ENCODE assay signal across 17 mouse cellular contexts in genomic region chr1:156005906-156006305, GRCm38 (mm10). TPM values are rescaled to one million over a fixed set of nuclear protein-coding genes. Genes with fewer than 3 reads are reported as not detected.
DNase-seq lines count a peak whose midpoint lies in the region; ATAC-seq lines count a peak whose summit lies in the region.
"Had no signal": no experiment of that assay in that cellular context is flagged by ENCODE, and none has a peak within 500 bp of the region (broad histone marks: within the 10 kb centered on the region; RNA-seq: fewer than 3 reads in every experiment).

No protein-coding gene starts in this region.

- H3K27ac ChIP-seq in midbrain, embryonic 11.5 days (ENCODE audit: low read depth, low read length), result no peak overlapping the region
- H3K27ac ChIP-seq in midbrain, embryonic 14.5 days (replicated peaks; ENCODE audit: low read depth, low read length), result no peak overlapping the region
- H3K27ac ChIP-seq: embryonic facial prominence, embryonic 10.5 days; embryonic facial prominence, embryonic 12.5 days; forebrain, embryonic 13.5 days; forebrain, embryonic 15.5 days had no signal

- no peak overlapping the region for H3K9ac ChIP-seq in midbrain, embryonic 11.5 days (ENCODE audit: low read length)
- no peak overlapping the region for H3K9ac ChIP-seq in midbrain, embryonic 14.5 days (replicated peaks; ENCODE audit: low read length)
- H3K9ac ChIP-seq: embryonic facial prominence, embryonic 12.5 days; forebrain, embryonic 13.5 days; forebrain, embryonic 15.5 days; forebrain, postnatal 0 days had no signal

- H3K36me3 ChIP-seq in midbrain, embryonic 11.5 days (ENCODE audit: control insufficient read depth, insufficient read depth, low read length), result peaks cover 10% of the 10 kb centered on the region
- peaks cover 32% of the 10 kb centered on the region for H3K36me3 ChIP-seq in midbrain, embryonic 14.5 days (ENCODE audit: control insufficient read depth, insufficient read depth, low read length)

- H3K27me3 ChIP-seq in midbrain, embryonic 11.5 days (ENCODE audit: control insufficient read depth, insufficient read depth, low read length), result no peaks in the 10 kb centered on the region
- H3K27me3 ChIP-seq in midbrain, embryonic 14.5 days (ENCODE audit: control insufficient read depth, insufficient read depth, low read length), result no peaks in the 10 kb centered on the region
- H3K27me3 ChIP-seq: embryonic facial prominence, embryonic 12.5 days; forebrain, embryonic 13.5 days; forebrain, embryonic 15.5 days had no signal

- no peak for ATAC-seq in midbrain, embryonic 11.5 days (ENCODE audit: low FRiP score)
- ATAC-seq in midbrain, embryonic 14.5 days (ENCODE audit: low FRiP score, low TSS enrichment), result no peak
- ATAC-seq: forebrain, embryonic 13.5 days; forebrain, embryonic 15.5 days; forebrain, postnatal 0 days had no signal

- WGBS in midbrain, embryonic 11.5 days, result 96% methylated on average over 11 of the region's 11 CpGs
- 92% methylated on average over 11 of the region's 11 CpGs for WGBS in midbrain, embryonic 14.5 days

- no peak overlapping the region for H3K4me3 ChIP-seq in midbrain, embryonic 11.5 days (ENCODE audit: low read depth, low read length)
- no peak overlapping the region for H3K4me3 ChIP-seq in midbrain, embryonic 14.5 days (replicated peaks; ENCODE audit: low read depth, low read length)
- H3K4me3 ChIP-seq: embryonic facial prominence, embryonic 10.5 days; embryonic facial prominence, embryonic 12.5 days; forebrain, embryonic 13.5 days; forebrain, embryonic 15.5 days had no signal

- no peaks in the 10 kb centered on the region for H3K4me1 ChIP-seq in midbrain, embryonic 11.5 days (ENCODE audit: control insufficient read depth, insufficient read depth, low read length)
- no peaks in the 10 kb centered on the region for H3K4me1 ChIP-seq in midbrain, embryonic 14.5 days (ENCODE audit: control insufficient read depth, insufficient read depth, low read length)
- H3K4me1 ChIP-seq: embryonic facial prominence, embryonic 10.5 days; embryonic facial prominence, embryonic 12.5 days; forebrain, embryonic 13.5 days; forebrain, embryonic 15.5 days had no signal

- no peaks in the 10 kb centered on the region for H3K9me3 ChIP-seq in midbrain, embryonic 11.5 days (ENCODE audit: control insufficient read depth, low read length)
- H3K9me3 ChIP-seq in midbrain, embryonic 14.5 days (ENCODE audit: control insufficient read depth, low read length), result no peaks in the 10 kb centered on the region
- H3K9me3 ChIP-seq: embryonic facial prominence, embryonic 10.5 days; embryonic facial prominence, embryonic 12.5 days; forebrain, embryonic 13.5 days; forebrain, embryonic 15.5 days had no signal

- H3K4me2 ChIP-seq in midbrain, embryonic 11.5 days, result no peak overlapping the region
- H3K4me2 ChIP-seq in midbrain, embryonic 14.5 days (ENCODE audit: low read length), result no peak overlapping the region
- H3K4me2 ChIP-seq: embryonic facial prominence, embryonic 12.5 days; forebrain, embryonic 13.5 days; forebrain, embryonic 15.5 days had no signal

- DNase-seq in adrenal gland, adult 2 months, result peak; percentile 23
- no peak for DNase-seq in adrenal gland, postnatal 10 days
- peak; percentile 28 for DNase-seq in adrenal gland, postnatal 14 days
- no peak for DNase-seq in adrenal gland, adult 18-20 months (ENCODE audit: low spot score in 2 of 2)
- DNase-seq in midbrain, embryonic 11.5 days (ENCODE audit: low spot score, missing footprints), result peak; percentile 53
- DNase-seq in midbrain, embryonic 14.5 days, result no peak
- DNase-seq in urinary bladder, postnatal 36 days (ENCODE audit: low spot score in 2 of 2), result no peak
- DNase-seq: cerebellum, adult 11-12 months; cerebellum, adult 2 months; cerebellum, adult 9-10 months; cerebellum, postnatal 10 days; cerebellum, postnatal 25 days; forebrain, postnatal 0 days had no signal

RNA-seq across cellular contexts. Expression of gene Tor1aip2, which starts 29.3 kb away (rescaled TPM):
- total RNA-seq in adrenal gland, adult 2 months (2021), result 100 to 1,000 TPM in 1 of 2 experiments, 10 to 100 TPM in 1; 98.7 to 163 TPM
- polyA plus RNA-seq in adrenal gland, adult 2 months (2012; rRNA removed), result 44.6 and 52.6 TPM in 2 replicates
- total RNA-seq in adrenal gland, postnatal 10 days (2021), result 100 to 1,000 TPM; 103 to 106 TPM
- 113 and 124 TPM in 2 replicates for total RNA-seq in adrenal gland, postnatal 14 days (2021)
- 100 to 1,000 TPM; 110 to 165 TPM for total RNA-seq in adrenal gland, adult 18-20 months (2021)
- polyA plus RNA-seq in midbrain, embryonic 11.5 days (2014; fragmentation: Nextera tagmentation; extraction: Ambion mirVana), result 115 and 131 TPM in 2 replicates
- 64.8 and 78.1 TPM in 2 replicates for polyA plus RNA-seq in midbrain, embryonic 14.5 days (2014; fragmentation: Nextera tagmentation; extraction: Ambion mirVana)

RNA-seq across cellular contexts. Expression of gene Tor1aip1, which starts 30.4 kb away (rescaled TPM):
- 100 to 1,000 TPM in 1 of 2 experiments, 10 to 100 TPM in 1; 85.6 to 141 TPM for total RNA-seq in adrenal gland, adult 2 months (2021)
- polyA plus RNA-seq in adrenal gland, adult 2 months (2012; rRNA removed), result 75.3 and 88.5 TPM in 2 replicates
- total RNA-seq in adrenal gland, postnatal 10 days (2021), result 10 to 100 TPM; 82.9 to 85.4 TPM
- total RNA-seq in adrenal gland, postnatal 14 days (2021), result 99.0 and 101 TPM in 2 replicates
- 100 to 1,000 TPM; 102 to 127 TPM for total RNA-seq in adrenal gland, adult 18-20 months (2021)
- polyA plus RNA-seq in midbrain, embryonic 11.5 days (2014; fragmentation: Nextera tagmentation; extraction: Ambion mirVana), result 35.3 and 37.8 TPM in 2 replicates
- 19.0 and 21.5 TPM in 2 replicates for polyA plus RNA-seq in midbrain, embryonic 14.5 days (2014; fragmentation: Nextera tagmentation; extraction: Ambion mirVana)

RNA-seq across cellular contexts. Expression of gene Cep350, which starts 32.9 kb away (rescaled TPM):
- total RNA-seq in adrenal gland, adult 2 months (2021), result 10 to 100 TPM; 27.3 to 32.7 TPM
- 1.7 TPM in 2 replicates for polyA plus RNA-seq in adrenal gland, adult 2 months (2012; rRNA removed)
- total RNA-seq in adrenal gland, postnatal 10 days (2021), result 10 to 100 TPM; 28.7 to 40.0 TPM
- 33.6 and 39.6 TPM in 2 replicates for total RNA-seq in adrenal gland, postnatal 14 days (2021)
- 10 to 100 TPM; 27.7 to 33.2 TPM for total RNA-seq in adrenal gland, adult 18-20 months (2021)
- 6.7 and 6.9 TPM in 2 replicates for polyA plus RNA-seq in midbrain, embryonic 11.5 days (2014; fragmentation: Nextera tagmentation; extraction: Ambion mirVana)
- 14.6 and 16.0 TPM in 2 replicates for polyA plus RNA-seq in midbrain, embryonic 14.5 days (2014; fragmentation: Nextera tagmentation; extraction: Ambion mirVana)

Comparison
In these comparisons a context has a peak if more than half of its experiments do, and no peak if none do; other contexts are left out.
1. DNase-seq: peak in adrenal gland, adult 2 months (single experiment), adrenal gland, postnatal 14 days (single experiment) and midbrain, embryonic 11.5 days (single experiment); none in adrenal gland, postnatal 10 days (single experiment), adrenal gland, adult 18-20 months (0 of 2), midbrain, embryonic 14.5 days (single experiment) and urinary bladder, postnatal 36 days (0 of 2).